Mouse (Mus musculus) telencephalon, adult 2 months (tissue): ENCODE data around the gene Svs1.

Experiments
- DNase-seq: peaks from one replicate; pipeline ENCODE4 v3.0.0-alpha.2; 2011; ENCODE audit warnings: low read depth, low spot score

Svs1 gene

GRCm38 (mm10) chr6:49011191-49011590, 24.5 kb downstream of the Svs1 start:
- DNase-seq, result no peak

GRCm38 (mm10) chr6:49013023-49013422, 26.4 kb downstream of the Svs1 start:
- DNase-seq, result no peak

- DNase-seq, result no peak
Measured at GRCm38 (mm10) chr6:49013458-49013857, 26.8 kb downstream of the Svs1 start.

- DNase-seq, result no peak
Measured at GRCm38 (mm10) chr6:49017150-49017549, 30.5 kb downstream of the Svs1 start.

DNA sequence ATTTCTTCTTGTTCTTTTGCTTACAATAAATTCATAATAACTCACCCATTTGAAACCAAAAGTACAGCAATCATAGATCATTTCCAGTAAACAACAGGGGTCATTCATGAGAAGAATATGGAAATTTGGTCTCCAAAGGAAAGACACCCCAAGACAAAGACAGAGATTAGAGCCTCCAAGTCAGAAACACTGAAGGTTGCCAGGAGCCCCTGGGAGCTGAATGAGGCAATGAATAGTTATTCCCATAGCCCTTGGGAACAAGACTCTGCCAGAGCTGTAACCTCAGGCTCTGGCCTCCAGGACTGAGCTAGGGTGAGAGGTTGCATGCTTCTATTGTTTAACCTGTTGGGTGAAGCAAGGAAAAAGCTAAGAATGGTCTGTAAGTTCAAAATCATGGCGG, 32.7 kb downstream of the Svs1 start:
- no peak for DNase-seq

GRCm38 (mm10) chr6:49021141-49022012, 34.7 kb downstream of the Svs1 start:
- no peak for DNase-seq

- no peak for DNase-seq
Measured at GRCm38 (mm10) chr6:49022384-49022783, 35.7 kb downstream of the Svs1 start.

GRCm38 (mm10) chr6:49023315-49023714, 36.7 kb downstream of the Svs1 start:
- no peak for DNase-seq

GRCm38 (mm10) chr6:49025290-49025689, 38.6 kb downstream of the Svs1 start:
- no peak for DNase-seq

- no peak for DNase-seq
Measured at GRCm38 (mm10) chr6:49026496-49026895, 39.8 kb downstream of the Svs1 start.

DNA sequence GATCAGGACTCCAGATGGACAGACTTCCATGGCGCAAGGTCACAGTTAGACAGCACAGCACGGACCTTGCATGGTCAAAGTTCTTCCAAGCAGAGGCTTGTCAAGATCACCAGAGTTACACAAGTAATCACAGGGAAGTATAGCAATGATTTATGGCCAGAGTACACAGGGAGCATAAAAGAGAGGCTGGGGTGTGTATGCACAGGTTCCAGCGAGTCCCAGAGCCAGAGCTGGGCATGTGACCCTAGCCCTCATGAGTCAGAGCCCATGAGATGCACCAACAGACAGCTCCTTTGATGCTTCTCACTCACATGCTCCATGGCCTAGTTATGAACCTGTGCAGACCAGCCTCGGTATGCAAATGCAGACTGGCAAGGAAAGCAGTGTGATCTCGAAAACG, 41.4 kb downstream of the Svs1 start:
- no peak for DNase-seq

GRCm38 (mm10) chr6:49028708-49029107, 42.0 kb downstream of the Svs1 start:
- no peak for DNase-seq

DNA sequence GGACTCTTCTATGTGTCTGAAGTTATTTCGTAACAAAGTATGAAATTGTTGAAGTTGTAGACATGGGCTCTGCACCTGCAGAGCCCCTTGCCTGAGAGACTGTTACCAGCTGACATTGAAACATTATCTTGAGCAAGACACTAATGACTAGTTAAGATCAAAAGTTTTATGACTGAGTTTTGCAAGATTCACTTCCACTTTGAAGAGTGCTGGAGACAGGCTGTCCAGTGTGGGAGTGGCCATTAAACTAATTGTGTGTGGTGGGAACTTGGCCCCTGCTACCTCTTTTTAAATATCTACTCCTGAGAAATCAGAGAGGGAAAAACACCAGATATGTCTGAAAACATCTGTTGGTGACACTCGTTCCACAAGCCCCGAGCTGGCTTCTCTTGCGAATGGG, 44.6 kb downstream of the Svs1 start:
- no peak for DNase-seq

DNA sequence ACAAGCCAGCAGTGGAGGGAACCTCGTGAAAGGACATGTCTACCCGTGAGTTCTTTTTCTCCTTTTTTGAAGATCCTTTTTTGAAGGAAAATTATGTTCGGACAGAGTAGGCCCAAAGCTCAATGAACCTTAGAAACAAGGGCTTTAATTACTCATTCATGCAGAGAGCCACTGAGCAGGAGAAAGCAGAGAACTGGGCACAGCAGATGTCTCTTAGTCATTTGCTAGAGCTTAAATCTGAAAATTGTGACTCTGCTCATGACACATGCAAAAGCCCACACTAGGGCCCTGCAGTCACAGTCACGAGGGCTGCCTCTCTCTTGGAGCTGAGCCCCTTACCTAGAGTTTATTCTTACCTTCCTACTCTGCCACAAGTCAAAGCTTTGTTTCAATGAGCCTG, 46.1 kb downstream of the Svs1 start:
- no peak for DNase-seq

- DNase-seq, result no peak
Measured at GRCm38 (mm10) chr6:49036275-49037267, 49.9 kb downstream of the Svs1 start, which contains the start of gene Gpnmb. Gene Gpnmb, plus strand, starts transcription at chr6:49036546.

DNA sequence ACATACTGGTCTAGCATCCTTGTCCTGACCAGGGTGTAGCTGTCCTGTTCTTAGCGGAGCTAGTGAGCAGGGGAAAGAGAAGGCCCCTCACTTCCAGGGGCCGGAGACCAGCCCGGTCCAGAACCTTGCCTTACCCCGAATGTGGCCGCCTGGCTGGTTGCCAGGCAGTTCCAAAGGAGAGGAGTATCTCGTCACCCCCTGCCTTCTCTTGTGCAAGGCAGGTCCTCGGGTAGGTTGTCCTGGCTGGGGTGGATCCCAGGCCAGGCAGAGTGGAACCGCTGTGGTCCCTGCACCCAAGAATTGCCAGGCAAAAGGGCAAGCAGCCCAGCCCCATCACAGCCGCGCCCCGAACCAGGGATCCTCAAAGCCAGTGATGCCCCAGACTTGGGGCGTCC, 50.6 kb downstream of the Svs1 start:
- DNase-seq, result no peak

DNA sequence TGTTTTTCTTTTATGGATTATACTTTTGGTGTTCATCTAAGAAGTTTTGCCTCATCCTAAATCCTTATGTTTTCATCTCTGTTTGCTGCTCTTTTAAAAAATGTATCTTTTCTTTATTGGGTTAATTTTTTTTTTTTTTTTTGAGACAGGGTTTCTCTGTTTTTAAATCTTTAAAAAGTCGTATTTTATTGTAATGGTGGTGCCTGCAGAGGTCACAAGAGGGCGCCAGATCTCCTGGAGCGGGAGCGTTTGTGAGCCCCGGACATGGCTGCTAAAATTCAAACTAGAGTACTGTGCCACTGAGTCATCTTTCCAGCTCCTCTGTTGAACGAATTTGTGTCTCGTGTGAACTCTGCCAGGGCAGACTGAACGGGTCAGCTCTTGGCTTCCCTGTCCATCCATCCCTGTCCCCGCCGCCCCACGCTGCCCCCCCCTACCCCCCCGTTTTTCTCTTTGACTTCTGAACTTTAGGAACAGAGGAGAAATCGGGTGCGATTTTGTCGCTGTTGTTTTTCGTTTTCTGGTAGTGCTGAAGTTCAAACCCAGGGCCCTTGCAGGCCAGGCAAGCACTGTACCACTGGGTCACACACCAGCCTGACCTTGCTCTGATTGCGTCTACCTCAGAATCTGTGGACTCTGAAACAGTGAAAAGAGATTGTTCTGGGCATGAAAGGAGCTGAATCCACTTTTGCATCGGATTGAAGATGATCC, 53.0 kb downstream of the Svs1 start:
- no peak for DNase-seq
